10 mouse cellular contexts compared by ENCODE assay signal in genomic region chr1:132299744-132300143, GRCm38 (mm10). TPM values are rescaled to one million over a fixed set of nuclear protein-coding genes. Genes with fewer than 3 reads are reported as not detected.
A peak's percentile ranks its signal among the peaks of the same experiment; 100 is the strongest.
DNase-seq lines count a peak whose midpoint lies in the region; ATAC-seq and TF ChIP-seq lines count a peak whose summit lies in the region.
"Had no signal": no experiment of that assay in that cellular context is flagged by ENCODE, and none has a peak within 500 bp of the region (broad histone marks: within the 10 kb centered on the region; RNA-seq: fewer than 3 reads in every experiment).

No protein-coding gene starts in this region.

- H3K4me3 ChIP-seq in limb, embryonic 12.5 days (replicated peaks): peak overlapping the region; percentile 60; the same call in 1 of the 2 replicates
- H3K4me3 ChIP-seq in limb, embryonic 10.5 days: no peak overlapping the region
- peak overlapping the region; percentile 64 for H3K4me3 ChIP-seq in heart, embryonic 15.5 days
- H3K4me3 ChIP-seq in midbrain, postnatal 0 days (ENCODE audit: low read depth, low read length): peak overlapping the region; percentile 67
- H3K4me3 ChIP-seq in layer of hippocampus, adult 2 months: no peak overlapping the region

- H3K27ac ChIP-seq in limb, embryonic 12.5 days: no peak overlapping the region
- no peak overlapping the region for H3K27ac ChIP-seq in limb, embryonic 10.5 days
- no peak overlapping the region for H3K27ac ChIP-seq in heart, embryonic 15.5 days
- H3K27ac ChIP-seq in midbrain, postnatal 0 days (ENCODE audit: low read depth, low read length): no peak overlapping the region
- H3K27ac ChIP-seq in layer of hippocampus, adult 2 months: no peak overlapping the region
- H3K27ac ChIP-seq: intestine, embryonic 15.5 days; liver, embryonic 13.5 days had no signal

- H3K4me1 ChIP-seq in limb, embryonic 12.5 days (replicated peaks): peaks cover 12% of the 10 kb centered on the region
- peaks cover 16% of the 10 kb centered on the region for H3K4me1 ChIP-seq in limb, embryonic 10.5 days
- H3K4me1 ChIP-seq in heart, embryonic 15.5 days (replicated peaks): peaks cover 20% of the 10 kb centered on the region
- H3K4me1 ChIP-seq in midbrain, postnatal 0 days (ENCODE audit: insufficient read depth, low read length): peaks cover 30% of the 10 kb centered on the region

- TF ChIP-seq CTCF in midbrain, postnatal 0 days (IDR thresholded peaks at IDR 0.05): no peak
- TF ChIP-seq CTCF in layer of hippocampus, adult 2 months (conservative IDR thresholded peaks at IDR 0.05): no peak

- no peaks in the 10 kb centered on the region for H3K9me3 ChIP-seq in limb, embryonic 12.5 days
- H3K9me3 ChIP-seq in limb, embryonic 10.5 days (replicated peaks): no peaks in the 10 kb centered on the region
- H3K9me3 ChIP-seq in heart, embryonic 15.5 days (replicated peaks): no peaks in the 10 kb centered on the region
- H3K9me3 ChIP-seq in midbrain, postnatal 0 days (ENCODE audit: low read length): no peaks in the 10 kb centered on the region
- H3K9me3 ChIP-seq: intestine, embryonic 15.5 days; liver, embryonic 13.5 days had no signal

- DNase-seq in adrenal gland, adult (ENCODE audit: inconsistent age in 2 of 2, low spot score in 1 of 2): peak; percentile 82 to 88
- no peak for DNase-seq in adrenal gland, postnatal 4 days (ENCODE audit: low spot score in 2 of 2)
- DNase-seq in limb, embryonic 10.5 days (ENCODE audit: low spot score): no peak
- DNase-seq in midbrain, postnatal 0 days (ENCODE audit: low spot score): no peak
- no peak for DNase-seq in frontal cortex, postnatal 10 days (ENCODE audit: low spot score in 2 of 2)
- DNase-seq in layer of hippocampus, adult 2 months (ENCODE audit: low spot score in 2 of 2): no peak
- DNase-seq: liver, embryonic 13.5 days had no signal

- 71% methylated on average over 5 of the region's 5 CpGs for WGBS in limb, embryonic 12.5 days
- WGBS in limb, embryonic 10.5 days: 79% methylated on average over 5 of the region's 5 CpGs
- WGBS in heart, embryonic 15.5 days: 73% methylated on average over 5 of the region's 5 CpGs
- WGBS in midbrain, postnatal 0 days: 75% methylated on average over 5 of the region's 5 CpGs

- no peak for ATAC-seq in limb, embryonic 12.5 days (ENCODE audit: insufficient number of reproducible peaks, insufficient read depth, low FRiP score, low TSS enrichment, low read depth)
- ATAC-seq in heart, embryonic 15.5 days (replicated peaks; ENCODE audit: insufficient number of reproducible peaks, insufficient read depth, low FRiP score, low read depth): no peak
- no peak for ATAC-seq in midbrain, postnatal 0 days (ENCODE audit: low FRiP score)

- peaks cover 82% of the 10 kb centered on the region for H3K27me3 ChIP-seq in limb, embryonic 12.5 days
- H3K27me3 ChIP-seq in limb, embryonic 10.5 days (ENCODE audit: low read depth, poor library complexity, severe bottlenecking): peaks cover 94% of the 10 kb centered on the region
- peaks cover 62% of the 10 kb centered on the region for H3K27me3 ChIP-seq in heart, embryonic 15.5 days
- no peaks in the 10 kb centered on the region for H3K27me3 ChIP-seq in midbrain, postnatal 0 days (ENCODE audit: insufficient read depth, low read length)

- H3K4me2 ChIP-seq in limb, embryonic 12.5 days: no peak overlapping the region
- H3K4me2 ChIP-seq in heart, embryonic 15.5 days: no peak overlapping the region
- peak overlapping the region; percentile 97 for H3K4me2 ChIP-seq in midbrain, postnatal 0 days (ENCODE audit: low read depth, low read length, poor library complexity, severe bottlenecking)

- no peak overlapping the region for H3K9ac ChIP-seq in limb, embryonic 12.5 days (replicated peaks)
- no peak overlapping the region for H3K9ac ChIP-seq in heart, embryonic 15.5 days
- 0 out of 2 replicates have a peak overlapping the region, but pooled peaks have one; percentile 29 for H3K9ac ChIP-seq in midbrain, postnatal 0 days (replicated peaks; ENCODE audit: low read length, poor library complexity, severe bottlenecking)

- H3K36me3 ChIP-seq in limb, embryonic 12.5 days: no peaks in the 10 kb centered on the region
- H3K36me3 ChIP-seq in limb, embryonic 10.5 days: no peaks in the 10 kb centered on the region
- no peaks in the 10 kb centered on the region for H3K36me3 ChIP-seq in heart, embryonic 15.5 days
- peaks cover 4% of the 10 kb centered on the region; the same call in 1 of the 2 replicates for H3K36me3 ChIP-seq in midbrain, postnatal 0 days (ENCODE audit: insufficient read depth, low read length)
- H3K36me3 ChIP-seq: intestine, embryonic 15.5 days; liver, embryonic 13.5 days had no signal

RNA-seq across cellular contexts. Expression of gene Klhdc8a, which starts 1.3 kb away (rescaled TPM):
- total RNA-seq in adrenal gland, postnatal 4 days (2021): 100 to 1,000 TPM; 100 to 109 TPM
- polyA plus RNA-seq in limb, embryonic 12.5 days (2016; fragmentation: Nextera tagmentation; extraction: Ambion mirVana): 0.05 TPM in 1 of 2 replicates, not detected in the other
- not detected in 2 replicates for polyA plus RNA-seq in limb, embryonic 10.5 days (2016; fragmentation: Nextera tagmentation; extraction: Ambion mirVana)
- 0.33 and 0.68 TPM in 2 replicates for polyA plus RNA-seq in heart, embryonic 15.5 days (2015; fragmentation: Nextera tagmentation; extraction: Ambion mirVana)
- total RNA-seq in midbrain, postnatal 0 days (2014; rRNA removed): 29.5 and 31.1 TPM in 2 replicates
- 12.4 and 14.8 TPM in 2 replicates for polyA plus RNA-seq in midbrain, postnatal 0 days (2015; fragmentation: Nextera tagmentation; extraction: Ambion mirVana)
- 1 to 10 TPM; 4.0 to 4.3 TPM for total RNA-seq in layer of hippocampus, adult 2 months (2021)

RNA-seq across cellular contexts. Expression of gene Nuak2, which starts 16.2 kb away (rescaled TPM):
- 1 to 10 TPM; 3.3 to 7.4 TPM for total RNA-seq in adrenal gland, postnatal 4 days (2021)
- polyA plus RNA-seq in limb, embryonic 12.5 days (2016; fragmentation: Nextera tagmentation; extraction: Ambion mirVana): 0.63 and 0.95 TPM in 2 replicates
- 0.84 and 0.92 TPM in 2 replicates for polyA plus RNA-seq in limb, embryonic 10.5 days (2016; fragmentation: Nextera tagmentation; extraction: Ambion mirVana)
- 3.0 and 3.7 TPM in 2 replicates for polyA plus RNA-seq in heart, embryonic 15.5 days (2015; fragmentation: Nextera tagmentation; extraction: Ambion mirVana)
- 7.0 and 7.1 TPM in 2 replicates for total RNA-seq in midbrain, postnatal 0 days (2014; rRNA removed)
- 9.9 TPM in 2 replicates for polyA plus RNA-seq in midbrain, postnatal 0 days (2015; fragmentation: Nextera tagmentation; extraction: Ambion mirVana)
- total RNA-seq in layer of hippocampus, adult 2 months (2021): 1 to 10 TPM in 1 of 2 experiments, under 1 TPM in 1; 0.76 to 1.7 TPM

Comparison
In these comparisons a context has a peak if more than half of its experiments do, and no peak if none do; other contexts are left out.
1. DNase-seq: peak in adrenal gland, adult (2 of 2); none in adrenal gland, postnatal 4 days (0 of 2), limb, embryonic 10.5 days (single experiment), midbrain, postnatal 0 days (single experiment), frontal cortex, postnatal 10 days (0 of 2) and layer of hippocampus, adult 2 months (0 of 2).
2. H3K4me3 ChIP-seq: peak in limb, embryonic 12.5 days (single experiment), heart, embryonic 15.5 days (single experiment) and midbrain, postnatal 0 days (single experiment); none in limb, embryonic 10.5 days (single experiment) and layer of hippocampus, adult 2 months (single experiment).